Mouse (Mus musculus) liver, adult 2 months (tissue): ENCODE results near the gene Habp2.

Experiments
- CTCF ChIP-seq: fragments of 200-500 bp; IDR thresholded peaks from 2 replicates; pipeline ENCODE4 v1.5.1; 2011; ENCODE audit warnings: low read depth, low read length, control low read depth
- POLR2A ChIP-seq: fragments of 200-500 bp; IDR thresholded peaks from 2 replicates; pipeline ENCODE4 v1.6.1; 2011; ENCODE audit warnings: low read length, control low read depth; ENCODE audit not compliant: insufficient read depth; ENCODE audit errors: extremely low read depth

- no peak for TF ChIP-seq CTCF
- no peak for TF ChIP-seq POLR2A
Observed at GRCm38 (mm10) chr19:56366625-56367024, 79.7 kb downstream of the Habp2 start.
